Mouse (Mus musculus) testis, adult 2 months (tissue): Measurements from ENCODE around the gene Aifm1. TPM values are rescaled to one million over a fixed set of nuclear protein-coding genes. Genes with fewer than 3 reads are reported as not detected.

ENCODE experiments used
- H3K27ac ChIP-seq: fragments of 200-500 bp; 2 replicates; pipeline ENCODE4 v1.5.1; 2012; ENCODE audit warnings: low read depth, low read length; ENCODE audit not compliant: control insufficient read depth, insufficient read depth
- H3K27me3 ChIP-seq: fragments of 200-500 bp; 2 replicates; pipeline ENCODE4 v1.6.1; 2012; ENCODE audit warnings: mild to moderate bottlenecking, low read length, moderate library complexity; ENCODE audit not compliant: control insufficient read depth, insufficient read depth
- H3K36me3 ChIP-seq: fragments of 200-500 bp; 2 replicates; pipeline ENCODE4 v1.6.1; 2012; ENCODE audit warnings: mild to moderate bottlenecking, low read length; ENCODE audit not compliant: control insufficient read depth, insufficient read depth
- H3K4me1 ChIP-seq: fragments of 200-500 bp; 2 replicates; pipeline ENCODE4 v1.6.1; 2012; ENCODE audit warnings: low read length; ENCODE audit not compliant: control insufficient read depth, insufficient read depth
- H3K4me3 ChIP-seq: fragments of 200-500 bp; 2 replicates; pipeline ENCODE4 v1.5.1; 2012; ENCODE audit warnings: low read depth, mild to moderate bottlenecking, low read length, moderate library complexity, mixed read lengths; ENCODE audit not compliant: control insufficient read depth
- CTCF ChIP-seq: fragments of 200-500 bp; IDR thresholded peaks from 2 replicates; pipeline ENCODE4 v1.5.1; 2012; ENCODE audit warnings: low read depth, mild to moderate bottlenecking, inconsistent platforms, low read length, moderate library complexity; ENCODE audit not compliant: control insufficient read depth, insufficient read depth, insufficient replicate concordance
- POLR2A ChIP-seq: fragments of 200-500 bp; IDR thresholded peaks from 2 replicates; pipeline ENCODE4 v1.6.1; 2012; ENCODE audit warnings: low read depth, mild to moderate bottlenecking, inconsistent platforms, low read length, moderate library complexity; ENCODE audit not compliant: control insufficient read depth
- polyA plus RNA-seq: library from polyadenylated mRNA; depleted of rRNA; stranded (reverse); fragments of >200 nt; gene quantifications from 2 replicates; pipeline ENCODE4 v1.2.3, GENCODE M21; 2012; rRNA removed

Aifm1 gene
- polyA plus RNA-seq, 1 experiment, result 5.6 TPM

DNA sequence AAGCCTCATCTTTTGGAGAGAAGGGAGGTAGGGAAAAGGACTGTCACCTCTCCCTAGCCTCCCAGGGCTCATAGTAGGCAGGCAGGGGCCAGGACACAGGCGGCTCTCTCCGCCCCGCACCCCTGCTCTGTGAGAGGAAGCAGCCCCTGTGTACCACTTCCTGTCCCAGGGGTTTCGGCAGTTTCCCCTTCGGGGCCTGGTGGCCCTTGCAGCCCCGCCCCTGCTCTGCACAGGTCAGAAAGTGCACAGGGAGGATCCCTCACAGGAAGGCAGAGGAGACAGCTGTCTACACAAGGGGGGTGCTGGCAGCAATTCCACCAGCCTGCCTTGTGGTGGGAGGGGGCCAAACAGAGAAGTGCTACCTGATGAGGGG lies 79.8 kb downstream of the Aifm1 start:
- Histone ChIP-seq H3K27me3 (no peaks in the 10 kb centered on the region), H3K36me3 (no peaks in the 10 kb centered on the region), H3K27ac (no peak overlapping the region), H3K4me1 (no peaks in the 10 kb centered on the region), H3K4me3 (no peak overlapping the region)
- TF ChIP-seq CTCF (no peak), POLR2A (no peak)

DNA sequence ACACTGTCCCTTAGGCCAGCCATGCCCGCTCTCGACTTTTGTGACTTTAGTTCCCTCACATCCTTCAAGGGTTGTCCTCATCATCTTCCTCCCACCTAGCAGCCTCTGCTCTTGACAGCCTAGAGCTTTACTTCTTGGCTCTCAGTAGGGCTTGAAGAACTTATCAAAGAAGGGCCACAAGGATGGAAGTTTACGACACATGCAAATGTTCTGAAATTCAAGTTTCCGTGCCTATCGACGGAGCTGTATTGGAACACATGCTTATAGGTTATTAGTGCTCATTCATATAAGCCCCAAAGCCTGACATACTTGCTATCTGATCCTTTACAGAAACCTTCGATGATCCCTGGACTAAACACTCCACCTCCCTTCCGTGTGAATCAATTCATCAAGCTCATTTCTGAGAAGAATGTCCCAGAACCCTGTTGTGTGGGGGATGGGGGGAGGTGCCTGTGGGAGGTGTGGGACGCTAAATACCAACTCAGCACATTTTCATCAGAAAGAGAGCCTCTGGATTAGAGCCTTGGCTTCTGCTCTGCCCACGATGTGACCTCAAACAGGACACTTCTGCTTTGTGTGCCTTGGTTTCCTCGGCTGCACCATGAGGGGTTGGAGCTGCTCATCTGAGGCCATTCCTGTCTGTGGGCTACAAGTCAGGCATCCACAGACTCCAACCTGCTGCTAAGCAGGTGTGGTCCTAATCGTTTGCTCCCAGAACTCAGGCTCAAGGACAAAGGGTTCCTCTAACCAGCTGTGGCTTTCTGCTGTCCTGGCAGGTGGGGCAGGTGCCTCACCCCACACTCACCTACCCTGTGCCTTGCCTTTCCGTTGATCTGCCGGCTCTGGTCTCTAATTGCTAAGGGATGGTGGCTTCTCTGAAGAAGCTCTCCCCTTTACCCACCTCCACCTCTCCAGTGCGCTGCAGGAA lies 80.5 kb downstream of the Aifm1 start:
- H3K27ac ChIP-seq, result no peak overlapping the region
- TF ChIP-seq CTCF, result no peak
- no peak for TF ChIP-seq POLR2A
- H3K36me3 ChIP-seq, result no peaks in the 10 kb centered on the region
- H3K27me3 ChIP-seq, result no peaks in the 10 kb centered on the region
- no peaks in the 10 kb centered on the region for H3K4me1 ChIP-seq
- no peak overlapping the region for H3K4me3 ChIP-seq

- TF ChIP-seq CTCF, result no peak
- no peak for TF ChIP-seq POLR2A
- Histone ChIP-seq H3K4me3 (no peak overlapping the region), H3K36me3 (no peaks in the 10 kb centered on the region), H3K27me3 (no peaks in the 10 kb centered on the region), H3K27ac (no peak overlapping the region), H3K4me1 (no peaks in the 10 kb centered on the region)
Observed at GRCm38 (mm10) chrX:48429538-48429937, 83.8 kb downstream of the Aifm1 start.

- Histone ChIP-seq H3K4me3 (no peak overlapping the region), H3K4me1 (no peaks in the 10 kb centered on the region), H3K27ac (no peak overlapping the region), H3K27me3 (no peaks in the 10 kb centered on the region), H3K36me3 (no peaks in the 10 kb centered on the region)
- TF ChIP-seq CTCF (no peak), POLR2A (no peak)
Observed at GRCm38 (mm10) chrX:48429100-48429499, 84.3 kb downstream of the Aifm1 start.

GRCm38 (mm10) chrX:48428642-48429041 lies 84.7 kb downstream of the Aifm1 start:
- H3K36me3 ChIP-seq, result no peaks in the 10 kb centered on the region
- TF ChIP-seq POLR2A (no peak), CTCF (no peak)
- H3K4me1 ChIP-seq, result no peaks in the 10 kb centered on the region
- no peak overlapping the region for H3K27ac ChIP-seq
- no peak overlapping the region for H3K4me3 ChIP-seq
- no peaks in the 10 kb centered on the region for H3K27me3 ChIP-seq

DNA sequence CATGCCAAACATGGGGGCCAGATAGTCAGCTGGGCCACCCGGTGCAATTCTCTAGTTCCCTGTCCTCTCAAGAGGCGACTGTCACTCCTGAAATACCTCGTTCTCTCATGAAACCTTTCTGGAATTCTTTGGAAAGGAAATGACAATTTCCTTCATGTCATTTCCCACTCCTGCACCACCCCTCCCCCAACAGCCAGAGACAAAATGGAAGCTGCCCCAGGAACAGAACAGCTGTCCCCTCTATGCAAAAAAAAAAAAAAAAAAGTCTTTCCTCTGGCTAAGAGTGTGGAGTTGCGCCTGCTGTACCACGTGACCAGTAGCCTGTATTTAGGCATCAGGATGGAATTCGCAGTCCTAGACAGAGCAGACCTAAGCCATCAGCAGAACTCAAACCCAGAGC lies 85.1 kb downstream of the Aifm1 start:
- Histone ChIP-seq H3K27me3 (no peaks in the 10 kb centered on the region), H3K4me1 (no peaks in the 10 kb centered on the region), H3K27ac (no peak overlapping the region), H3K4me3 (no peak overlapping the region), H3K36me3 (no peaks in the 10 kb centered on the region)
- TF ChIP-seq POLR2A (no peak), CTCF (no peak)

DNA sequence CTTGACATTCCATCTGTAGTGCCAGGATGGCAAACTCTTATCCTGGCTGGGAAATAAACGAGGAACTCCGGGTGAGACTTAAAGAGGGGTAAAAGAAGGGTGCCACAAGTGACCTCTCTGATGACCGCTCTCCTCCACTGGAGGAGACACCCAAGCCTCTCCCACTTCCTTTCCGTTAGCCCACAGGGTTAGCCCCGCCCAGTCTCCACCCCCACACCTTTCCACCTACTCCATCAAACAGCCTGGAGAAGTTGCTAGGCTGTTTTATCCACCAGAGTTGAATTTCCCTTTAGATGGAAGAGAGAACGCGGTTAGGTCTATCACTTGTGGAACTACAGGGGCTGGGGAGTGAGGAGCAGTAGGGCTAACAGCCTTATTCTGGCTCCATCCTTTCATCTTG lies 88.1 kb downstream of the Aifm1 start:
- no peak for TF ChIP-seq POLR2A
- TF ChIP-seq CTCF, result no peak
- no peaks in the 10 kb centered on the region for H3K27me3 ChIP-seq
- H3K4me3 ChIP-seq, result no peak overlapping the region
- H3K27ac ChIP-seq, result no peak overlapping the region
- H3K36me3 ChIP-seq, result no peaks in the 10 kb centered on the region
- H3K4me1 ChIP-seq, result no peaks in the 10 kb centered on the region

Other genes starting within 250 kb of the Aifm1 start
- 4.2 and 4.6 TPM in 2 replicates for gene Bcorl1, start 172.2 kb downstream of the Aifm1 start, polyA plus RNA-seq
- gene Elf4, start 50.4 kb downstream of the Aifm1 start, polyA plus RNA-seq, result 2.7 and 4.4 TPM in 2 replicates
- 0.41 and 0.78 TPM in 2 replicates for gene Rab33a, start 5.7 kb upstream of the Aifm1 start, polyA plus RNA-seq
- gene Zfp280c, start 80.9 kb upstream of the Aifm1 start, polyA plus RNA-seq, result 2.3 and 4.1 TPM in 2 replicates
- gene Slc25a14, start 109.8 kb upstream of the Aifm1 start, polyA plus RNA-seq, result 2.4 and 5.1 TPM in 2 replicates
- gene Gpr119, start 160.9 kb upstream of the Aifm1 start, polyA plus RNA-seq, result not detected in 2 replicates
- 1.2 and 1.6 TPM in 2 replicates for gene Rbmx2, start 181.4 kb upstream of the Aifm1 start, polyA plus RNA-seq